Mouse (Mus musculus) frontal cortex, postnatal 14 days (tissue): ENCODE measurements at regions not wholly inside any gene's neighbourhood (a gene's known extent, or its start where the extent isn't known, plus 50 kb on each side); places are given as distances from the start of the nearest gene placed in this dataset.

Experiments used
- DNase-seq, 2 experiments: peaks; one replicate each; pipeline ENCODE4 v3.0.0; 2022; ENCODE audit warnings: low spot score in 2 of 2

GRCm38 (mm10) chr4:26965831-26966230 lies 619.1 kb upstream of the Manea start:
- DNase-seq: no peak

GRCm38 (mm10) chr4:26964850-26965249 lies 618.2 kb upstream of the Manea start:
- DNase-seq: no peak

- no peak for DNase-seq
Observed at GRCm38 (mm10) chr4:26944617-26945016, 597.9 kb upstream of the Manea start.

- peak; percentile 14 to 39 for DNase-seq
Observed at GRCm38 (mm10) chr4:26933988-26934798, 587.5 kb upstream of the Manea start.

DNA sequence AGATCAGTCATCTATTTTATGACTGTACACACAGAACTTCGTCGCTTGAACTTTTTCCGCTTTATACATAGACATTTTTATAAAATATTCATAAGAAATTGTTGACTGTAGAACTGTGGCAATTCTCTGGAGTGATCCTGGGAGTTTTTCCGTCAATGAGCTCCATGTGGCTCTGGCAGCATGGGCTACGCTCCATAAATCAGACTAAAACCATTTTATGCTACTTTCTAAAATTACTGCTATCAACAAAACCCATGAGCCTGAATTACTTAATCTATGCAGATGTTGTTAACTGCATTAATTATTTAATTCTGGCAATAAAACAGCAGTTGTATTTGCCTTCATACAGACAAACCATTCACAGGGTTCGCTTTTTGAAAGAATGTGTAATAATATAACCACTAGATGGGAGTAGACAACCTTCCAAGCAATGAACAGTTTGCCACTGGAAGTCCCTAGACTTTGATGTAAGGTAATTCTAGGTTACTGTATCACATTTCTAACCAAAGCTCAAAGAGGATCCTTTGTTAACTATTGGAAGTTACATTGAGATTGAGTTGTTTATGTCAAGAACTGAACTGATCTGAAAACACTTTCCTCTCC lies 583.3 kb upstream of the Manea start:
- DNase-seq: no peak

- DNase-seq: no peak
Observed at GRCm38 (mm10) chr4:26926060-26926459, 579.4 kb upstream of the Manea start.

- no peak for DNase-seq
Observed at GRCm38 (mm10) chr4:26888514-26888913, 541.8 kb upstream of the Manea start.

GRCm38 (mm10) chr4:26879022-26879421 lies 532.3 kb upstream of the Manea start:
- no peak for DNase-seq

DNA sequence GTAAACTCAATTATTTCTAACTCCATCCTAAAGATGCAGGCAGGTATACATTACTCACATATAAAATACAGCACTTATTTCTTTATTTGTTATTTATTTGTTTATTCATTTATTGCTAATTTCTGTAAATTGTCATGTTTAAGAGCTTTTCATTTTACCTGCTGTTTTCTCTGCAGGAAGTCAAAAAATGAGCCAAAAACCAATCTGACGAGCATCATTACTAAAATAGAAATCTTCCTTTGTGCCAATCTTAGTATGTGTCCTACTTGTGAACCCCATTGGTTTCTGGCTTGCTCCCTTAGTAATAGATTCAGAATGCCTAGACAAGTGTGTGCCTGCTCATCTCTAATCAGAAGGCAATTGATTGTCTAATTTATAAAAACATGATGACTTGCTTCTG lies 495.1 kb upstream of the Manea start:
- DNase-seq: no peak

DNA sequence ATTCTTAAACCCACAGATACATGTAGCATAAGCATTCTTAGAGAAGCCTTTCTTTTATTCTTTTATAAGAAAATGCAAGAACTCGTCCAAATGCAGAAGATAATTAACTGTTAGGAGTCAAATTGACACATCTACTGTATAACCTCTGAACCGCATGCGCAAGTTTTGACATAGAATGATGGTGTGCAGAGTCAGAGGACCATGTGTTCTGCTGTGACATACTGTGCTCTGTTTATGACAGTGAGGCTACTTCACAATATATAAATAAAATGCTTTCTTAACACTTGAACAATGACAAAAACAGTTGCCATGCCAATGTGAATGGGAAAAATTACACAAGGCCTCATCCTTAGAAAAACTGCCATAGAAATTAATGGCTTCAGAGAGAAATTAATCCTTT lies 454.1 kb upstream of the Manea start:
- no peak for DNase-seq

- DNase-seq: no peak
Observed at GRCm38 (mm10) chr4:26793181-26793824, 446.6 kb upstream of the Manea start.

GRCm38 (mm10) chr4:26767896-26768295 lies 421.2 kb upstream of the Manea start:
- no peak for DNase-seq

DNA sequence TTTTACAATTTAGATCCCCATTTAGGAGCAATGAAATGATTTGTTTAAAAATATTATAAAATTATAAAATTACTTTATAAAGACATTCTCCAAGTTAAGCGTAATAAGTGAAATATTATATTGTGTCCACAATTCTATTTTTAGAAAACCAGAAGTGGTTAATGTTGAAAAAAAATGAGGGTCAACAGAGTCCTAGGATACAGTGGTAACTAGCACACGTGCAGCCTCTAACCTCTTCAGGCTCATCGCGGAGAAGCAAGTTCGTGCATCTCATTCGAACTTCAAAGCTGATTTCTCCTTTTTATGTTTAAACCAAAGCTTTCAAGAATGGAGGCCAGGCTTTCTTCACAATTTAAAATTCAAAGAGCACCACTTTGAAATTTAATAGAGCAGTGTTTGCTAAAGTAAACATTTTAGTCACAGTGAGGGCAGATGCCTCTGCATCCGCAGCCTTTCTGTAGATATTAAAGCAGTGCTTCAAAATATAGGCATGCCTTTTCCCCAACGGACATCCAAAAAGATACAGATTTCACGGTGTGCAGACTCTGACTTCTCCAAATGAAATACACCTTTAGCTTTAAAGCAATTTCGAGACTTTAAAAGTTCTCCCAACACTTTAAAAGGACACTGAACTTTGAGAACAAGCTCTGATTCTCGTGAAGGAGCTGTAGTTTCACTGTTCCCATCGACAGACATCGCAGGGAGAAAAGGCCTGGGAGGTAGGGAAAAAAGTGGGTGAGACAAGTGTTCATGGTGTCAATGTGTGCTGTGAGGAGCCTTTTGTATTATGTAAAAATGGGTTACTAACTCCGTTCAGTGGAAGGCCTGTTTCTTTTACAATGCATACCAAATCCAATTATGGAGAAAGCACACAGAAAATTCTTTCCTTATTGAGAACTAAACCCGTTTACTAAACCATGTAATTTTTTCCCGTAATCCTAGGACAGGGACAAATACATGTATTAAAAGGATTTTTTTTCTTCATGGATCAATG lies 419.8 kb upstream of the Manea start:
- no peak for DNase-seq

- DNase-seq: no peak
Observed at GRCm38 (mm10) chr4:26740815-26741214, 394.1 kb upstream of the Manea start.

DNA sequence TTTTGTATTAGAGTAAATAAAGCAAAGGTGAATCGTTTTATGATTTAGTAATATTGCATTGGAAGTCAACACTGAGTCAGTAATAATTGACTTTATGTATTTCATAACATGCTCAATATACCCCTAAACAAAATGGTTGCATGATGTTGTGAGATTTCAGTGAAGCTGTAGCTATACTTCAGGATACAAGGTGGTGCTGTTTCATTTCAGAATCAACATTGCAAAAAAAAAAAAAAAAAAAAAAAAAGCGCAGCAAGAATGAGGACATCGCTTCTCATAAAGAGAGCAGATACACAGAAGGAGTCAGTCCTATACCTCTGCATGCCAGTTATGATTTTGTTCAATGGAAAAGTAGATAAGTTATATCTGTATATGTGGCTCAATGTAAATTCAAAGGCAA lies 389.7 kb upstream of the Manea start:
- DNase-seq: no peak

DNA sequence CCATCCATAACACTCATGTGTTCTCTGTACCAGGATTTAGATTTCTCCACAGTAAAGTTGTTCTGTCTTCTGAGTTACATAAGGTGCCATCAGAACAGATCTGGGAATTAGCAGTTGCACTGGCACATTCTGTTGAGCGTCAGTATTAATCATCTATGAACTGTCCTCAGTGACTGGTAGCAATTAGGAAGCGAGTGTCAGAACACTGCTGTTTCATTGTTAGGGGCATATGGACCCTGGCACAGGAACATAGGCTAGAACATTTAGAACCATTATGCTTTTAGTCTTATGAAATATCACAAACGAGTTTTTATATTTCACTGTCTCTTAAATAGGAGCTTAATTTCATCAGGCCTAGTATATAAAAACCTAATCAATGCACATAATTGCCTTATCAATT lies 367.7 kb upstream of the Manea start:
- DNase-seq: no peak

DNA sequence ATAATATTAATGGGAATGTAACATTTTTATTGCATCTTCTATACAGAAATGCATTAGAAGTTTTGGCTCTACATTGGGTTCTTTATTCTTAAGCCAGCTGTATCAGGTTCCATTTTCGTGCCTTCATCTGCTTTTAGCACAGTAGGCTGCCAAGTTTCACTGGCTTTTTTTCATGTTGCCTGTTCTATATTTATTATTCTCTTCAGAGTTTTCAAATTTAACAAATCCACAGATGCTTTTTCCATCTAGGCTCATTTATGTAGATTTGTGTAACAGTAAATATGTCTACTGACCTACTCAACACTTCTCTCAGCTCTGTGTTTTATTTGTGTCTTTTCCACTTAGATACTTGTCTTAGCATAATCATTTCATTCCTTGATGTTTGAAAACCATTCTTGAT lies 363.3 kb upstream of the Manea start:
- DNase-seq: no peak

DNA sequence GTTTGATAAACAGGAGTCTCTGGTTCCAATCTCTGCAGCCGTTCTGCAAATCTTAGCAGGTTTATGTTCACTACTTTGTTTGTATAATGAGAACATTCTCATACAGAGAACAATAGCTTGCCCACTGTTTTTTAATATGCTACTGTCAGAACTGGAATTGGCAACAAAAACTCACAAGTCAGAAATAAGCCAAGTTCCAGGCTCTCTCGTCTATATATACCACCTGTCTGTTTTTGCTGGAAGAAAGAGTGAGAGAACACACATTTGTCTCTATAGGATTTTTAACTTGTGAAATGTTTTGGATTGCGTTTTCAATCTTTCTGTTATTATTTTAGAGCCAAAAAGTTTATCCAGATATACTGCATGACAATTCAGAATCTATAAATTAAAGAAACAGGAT lies 349.3 kb upstream of the Manea start:
- no peak for DNase-seq
